Comparison of ENCODE assay signal across 8 mouse cellular contexts in the genomic region with DNA sequence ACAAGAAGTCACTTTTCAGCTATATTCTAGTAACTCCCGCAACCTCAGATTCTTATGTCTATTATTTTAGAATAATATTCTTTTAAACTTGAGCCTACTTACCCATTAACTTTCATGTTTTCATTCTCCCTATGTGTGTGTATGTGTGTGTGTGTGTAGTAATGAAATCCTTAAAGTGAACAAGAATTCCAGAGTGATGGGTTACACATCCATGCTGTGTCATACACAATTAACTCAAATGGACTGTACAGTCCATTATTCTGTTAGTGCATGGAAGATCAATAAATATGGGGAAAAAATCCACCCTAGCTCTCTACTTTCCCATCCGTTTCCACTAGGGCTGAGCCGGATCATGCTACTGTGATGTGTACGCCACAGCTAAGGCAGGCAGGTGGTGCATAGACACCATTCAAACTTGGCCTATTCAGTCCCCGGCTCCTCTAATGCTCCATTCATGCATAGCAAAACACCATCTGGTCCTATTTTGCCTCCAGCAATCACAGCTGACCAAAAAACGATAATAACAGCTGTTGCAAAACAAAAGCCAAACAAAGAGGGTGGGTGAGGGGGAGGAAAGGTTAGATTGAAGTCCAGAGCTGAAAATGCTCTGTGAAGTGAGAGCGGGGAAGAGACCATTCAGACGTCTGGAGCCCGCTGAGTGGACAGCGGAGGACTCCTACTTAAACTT.
DNase-seq lines count a peak whose midpoint lies in the region; ATAC-seq lines count a peak whose summit lies in the region.
"Had no signal": no experiment of that assay in that cellular context is flagged by ENCODE, and none has a peak within 500 bp of the region (broad histone marks: within the 10 kb centered on the region; RNA-seq: fewer than 3 reads in every experiment).

No protein-coding gene starts in this region.

- no peak overlapping the region for H3K9ac ChIP-seq in limb, embryonic 11.5 days (ENCODE audit: low read length)
- H3K9ac ChIP-seq: liver, embryonic 14.5 days had no signal

- no peaks in the 10 kb centered on the region for H3K9me3 ChIP-seq in limb, embryonic 11.5 days (ENCODE audit: control insufficient read depth, low read length)

- H3K4me1 ChIP-seq in limb, embryonic 11.5 days (ENCODE audit: control insufficient read depth, insufficient read depth, low read length), result 0 out of 2 replicates have a peak, but pooled peaks cover 2% of the 10 kb centered on the region

- H3K27me3 ChIP-seq in limb, embryonic 11.5 days (ENCODE audit: control insufficient read depth, insufficient read depth, low read length), result 0 out of 2 replicates have a peak, but pooled peaks cover 3% of the 10 kb centered on the region

- H3K27ac ChIP-seq in limb, embryonic 11.5 days (replicated peaks; ENCODE audit: low read depth, low read length), result no peak overlapping the region
- H3K27ac ChIP-seq: liver, embryonic 14.5 days had no signal

- WGBS in limb, embryonic 11.5 days, result 54% methylated on average over 10 of the region's 10 CpGs

- DNase-seq in R1 (ENCODE audit: low read depth, low spot score), result peak; percentile 36
- peak; percentile 38 for DNase-seq in cerebellum, adult 8-10 months
- peak; percentile 53 to 55 for DNase-seq in heart, postnatal 10 days
- peak; percentile 40 for DNase-seq in limb, embryonic 11.5 days (ENCODE audit: low spot score)
- DNase-seq in testis, postnatal 10 days (ENCODE audit: low spot score), result no peak
- no peak for DNase-seq in testis, postnatal 14 days (ENCODE audit: low spot score)
- no peak for DNase-seq in gastrocnemius, postnatal 36 days

- H3K36me3 ChIP-seq in limb, embryonic 11.5 days (ENCODE audit: control insufficient read depth, insufficient read depth, low read length), result no peaks in the 10 kb centered on the region

- no peak overlapping the region for H3K4me3 ChIP-seq in limb, embryonic 11.5 days (ENCODE audit: low read depth, low read length)

- H3K4me2 ChIP-seq in limb, embryonic 11.5 days (ENCODE audit: low read depth, severe bottlenecking), result no peak overlapping the region

- intact Hi-C loops in heart, postnatal 10 days (cut with DNase I), result no loop called here
- intact Hi-C loops in gastrocnemius, postnatal 36 days (cut with DNase I), result no loop called here

- peak; percentile 83 for ATAC-seq in limb, embryonic 11.5 days (ENCODE audit: insufficient number of reproducible peaks, low FRiP score, low TSS enrichment, low read depth)

Comparison
In these comparisons a context has a peak if more than half of its experiments do, and no peak if none do; other contexts are left out.
1. DNase-seq: peak in R1 (single experiment), cerebellum, adult 8-10 months (single experiment), heart, postnatal 10 days (2 of 2) and limb, embryonic 11.5 days (single experiment); none in testis, postnatal 10 days (single experiment), testis, postnatal 14 days (single experiment) and gastrocnemius, postnatal 36 days (0 of 2).